Mouse (Mus musculus): ENCODE measurements around the gene Ptprg. TPM values are rescaled to one million over a fixed set of nuclear protein-coding genes. Genes with fewer than 3 reads are reported as not detected.

Ptprg gene
- under 1 TPM; 0.13 to 0.77 TPM for total RNA-seq (2023)

GRCm38 (mm10) chr14:11553273-11553665 lies at the start of gene Ptprg:
TSS of gene Ptprg (plus strand) at chr14:11553532.

GRCm38 (mm10) chr14:12283641-12284040 lies 730.3 kb downstream of the Ptprg start, which contains the start of gene Gm49355:
TSS of gene Gm49355 (plus strand) at chr14:12283976.

GRCm38 (mm10) chr14:12284141-12284912 lies 731.0 kb downstream of the Ptprg start, which contains the start of gene 3830406C13Rik:
TSS of gene 3830406C13Rik (plus strand) at chr14:12284173.

Other genes starting within 250 kb of the Ptprg start
- gene Gm3839, start 196.8 kb upstream of the Ptprg start, total RNA-seq (2023) = not detected

All from neutrophil, adult 83 days (primary cell).